Mouse (Mus musculus) myocyte (in vitro differentiated cells): ENCODE data around the gene Dnase2a. TPM values are rescaled to one million over a fixed set of nuclear protein-coding genes. Genes with fewer than 3 reads are reported as not detected.

ENCODE experiments used
- H3K27me3 ChIP-seq: one replicate; pipeline ENCODE4 v1.6.1; 2011; ENCODE audit not compliant: control insufficient read depth, insufficient read depth, insufficient read length
- H3K36me3 ChIP-seq: one replicate; pipeline ENCODE4 v1.6.1; 2011; ENCODE audit not compliant: control insufficient read depth, insufficient read depth
- H3K4me2 ChIP-seq: one replicate; pipeline ENCODE4 v1.6.1; 2011; ENCODE audit warnings: low read depth, control low read depth
- H3K4me3 ChIP-seq: one replicate; pipeline ENCODE4 v1.5.1; 2011; ENCODE audit warnings: mild to moderate bottlenecking, control low read depth, moderate library complexity
- H3K79me2 ChIP-seq: one replicate; pipeline ENCODE4 v1.6.1; 2011; ENCODE audit not compliant: control insufficient read depth, insufficient read depth
- H3ac ChIP-seq: one replicate; pipeline ENCODE4 v1.6.1; 2011; ENCODE audit not compliant: control insufficient read depth, insufficient read length
- CEBPB ChIP-seq: IDR thresholded peaks from 2 replicates; pipeline ENCODE4 v1.6.1; 2011; ENCODE audit warnings: mild to moderate bottlenecking, moderate library complexity; ENCODE audit not compliant: poor library complexity, insufficient read depth, severe bottlenecking
- E2F4 ChIP-seq: IDR thresholded peaks from one replicate; pipeline ENCODE4 v1.6.1; 2011; ENCODE audit warnings: mild to moderate bottlenecking, control low read depth, moderate library complexity; ENCODE audit not compliant: insufficient read depth
- MAX ChIP-seq: IDR thresholded peaks from one replicate; pipeline ENCODE4 v1.6.1; 2011; ENCODE audit warnings: low read depth, mild to moderate bottlenecking, control low read depth
- MYOD1 ChIP-seq, 3 experiments: IDR thresholded peaks; one replicate each; pipeline ENCODE4 v1.6.1; 2011; ENCODE audit warnings: control low read depth in 2 of 3, low read depth in 2 of 3, mild to moderate bottlenecking in 2 of 3, moderate library complexity in 1 of 3; ENCODE audit not compliant: insufficient read length in 2 of 3, control insufficient read depth in 1 of 3
- MYOG ChIP-seq, 3 experiments: IDR thresholded peaks; one replicate each; pipeline ENCODE4 v1.6.1; 2011; ENCODE audit warnings: control low read depth in 2 of 3, low read depth in 2 of 3, mild to moderate bottlenecking in 2 of 3; ENCODE audit not compliant: insufficient read length in 2 of 3, control insufficient read depth in 1 of 3, insufficient read depth in 1 of 3
- POLR2A ChIP-seq: IDR thresholded peaks from one replicate; pipeline ENCODE4 v1.6.1; 2011; ENCODE audit warnings: low read depth, mild to moderate bottlenecking, control low read depth, moderate library complexity; ENCODE audit not compliant: insufficient read length
- POLR2AphosphoS2 ChIP-seq: IDR thresholded peaks from one replicate; pipeline ENCODE4 v1.6.1; 2011; ENCODE audit warnings: low read depth, control low read depth; ENCODE audit not compliant: insufficient read length
- REST ChIP-seq: IDR thresholded peaks from one replicate; pipeline ENCODE4 v1.6.1; 2011; ENCODE audit warnings: mild to moderate bottlenecking, control low read depth, moderate library complexity; ENCODE audit not compliant: insufficient read depth, insufficient read length
- SRF ChIP-seq: IDR thresholded peaks from one replicate; pipeline ENCODE4 v1.6.1; 2011; ENCODE audit warnings: low read depth; ENCODE audit not compliant: control insufficient read depth, insufficient read length
- TCF12 ChIP-seq: IDR thresholded peaks from one replicate; pipeline ENCODE4 v1.6.1; 2011; ENCODE audit warnings: mild to moderate bottlenecking, control low read depth; ENCODE audit not compliant: poor library complexity, insufficient read depth, severe bottlenecking
- TCF3 ChIP-seq: IDR thresholded peaks from one replicate; pipeline ENCODE4 v1.6.1; 2011; ENCODE audit warnings: low read depth, control low read depth; ENCODE audit not compliant: insufficient read length
- USF1 ChIP-seq: IDR thresholded peaks from one replicate; pipeline ENCODE4 v1.6.1; 2011; ENCODE audit warnings: low read depth, mild to moderate bottlenecking, control low read depth, moderate library complexity
- polyA plus RNA-seq: library from polyadenylated mRNA; unstranded; fragments of >200 nt; fragmentation: generic; extraction: Trizol; gene quantifications from one replicate; pipeline ENCODE4 v1.2.1, GENCODE M21; 2012; ENCODE audit warnings: missing spikeins

The Dnase2a gene
- polyA plus RNA-seq, 1 experiment, result 9.2 TPM

DNA sequence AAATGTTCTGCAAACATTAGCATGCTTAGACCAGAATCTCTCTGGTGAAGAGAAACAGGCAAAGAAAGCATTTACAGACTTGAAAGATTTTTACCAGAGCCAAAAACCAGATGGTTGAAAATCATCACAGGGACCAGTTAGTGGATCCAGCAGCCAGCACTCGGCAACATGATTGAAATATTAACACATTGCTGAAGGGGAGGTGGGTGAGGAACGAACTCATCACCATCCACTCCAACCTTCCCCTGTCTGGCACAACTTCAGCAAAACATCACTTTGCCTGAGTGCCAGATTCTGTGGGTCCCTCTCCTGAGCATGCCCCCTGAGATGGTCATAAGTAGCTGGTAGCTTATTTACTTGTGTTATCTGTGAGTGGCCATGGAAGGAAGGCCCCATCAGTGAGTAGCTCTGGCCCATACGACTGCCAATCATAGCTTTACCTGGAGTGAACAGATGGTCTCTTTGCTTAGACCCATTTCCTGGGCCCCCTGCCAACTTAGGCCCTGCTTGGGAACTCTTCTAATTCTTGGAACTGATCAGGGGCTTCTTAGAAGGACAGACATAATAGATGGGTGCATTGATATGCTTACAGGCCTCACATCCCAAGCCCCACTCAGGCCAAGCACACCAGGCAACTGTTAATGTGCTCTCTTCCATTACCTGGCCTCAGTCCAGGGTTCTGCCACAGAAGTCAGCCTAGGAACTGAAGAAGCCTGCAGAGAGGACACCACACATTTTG, 30.9 kb upstream of the Dnase2a start:
- Histone ChIP-seq H3ac (no peak overlapping the region), H3K36me3 (no peaks in the 10 kb centered on the region), H3K4me2 (no peak overlapping the region), H3K27me3 (no peaks in the 10 kb centered on the region), H3K79me2 (no peaks in the 10 kb centered on the region), H3K4me3 (no peak overlapping the region)
- no peak for TF ChIP-seq CEBPB
- no peak for TF ChIP-seq MAX
- no peak for TF ChIP-seq MYOD1 (IDR thresholded peaks at IDR 0.05; ENCODE audit: control insufficient read depth in 1 of 3, insufficient read length in 2 of 3, low read depth in 2 of 3)
- TF ChIP-seq USF1, result no peak
- no peak for TF ChIP-seq SRF
- TF ChIP-seq MYOG (IDR thresholded peaks at IDR 0.05; ENCODE audit: control insufficient read depth in 1 of 3, insufficient read depth in 1 of 3, insufficient read length in 2 of 3, low read depth in 2 of 3), result no peak
- TF ChIP-seq REST, result no peak
- no peak for TF ChIP-seq TCF3
- no peak for TF ChIP-seq E2F4
- no peak for TF ChIP-seq POLR2AphosphoS2
- no peak for TF ChIP-seq TCF12
- no peak for TF ChIP-seq POLR2A

DNA sequence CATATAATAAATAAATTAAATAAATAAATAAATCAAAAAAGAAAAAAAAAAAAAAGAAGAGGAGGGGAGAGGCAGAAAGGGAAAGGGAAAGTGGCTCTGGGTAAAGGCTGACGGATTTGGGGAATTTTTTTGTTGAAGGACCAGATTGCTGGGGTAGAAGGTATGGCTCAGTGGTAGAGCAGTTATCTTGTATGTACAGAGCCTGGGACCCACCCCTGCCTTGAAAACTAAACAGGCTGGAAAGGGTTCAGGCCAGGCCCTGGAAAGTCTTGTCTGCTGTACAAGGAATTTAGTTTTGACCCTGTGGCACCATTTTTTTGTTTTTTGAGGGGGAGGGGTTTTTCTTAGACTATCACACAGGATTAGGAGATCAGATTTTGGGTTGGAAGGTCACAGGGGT, 29.4 kb upstream of the Dnase2a start:
- Histone ChIP-seq H3K36me3 (no peaks in the 10 kb centered on the region), H3K79me2 (no peaks in the 10 kb centered on the region), H3K4me2 (no peak overlapping the region), H3K27me3 (no peaks in the 10 kb centered on the region), H3ac (no peak overlapping the region), H3K4me3 (no peak overlapping the region)
- TF ChIP-seq TCF3 (no peak), MYOD1 (IDR thresholded peaks at IDR 0.05; ENCODE audit: control insufficient read depth in 1 of 3, insufficient read length in 2 of 3, low read depth in 2 of 3) (no peak), TCF12 (no peak), REST (no peak), POLR2A (no peak), POLR2AphosphoS2 (no peak), MYOG (IDR thresholded peaks at IDR 0.05; ENCODE audit: control insufficient read depth in 1 of 3, insufficient read depth in 1 of 3, insufficient read length in 2 of 3, low read depth in 2 of 3) (no peak), CEBPB (no peak), E2F4 (no peak), USF1 (no peak), SRF (no peak), MAX (no peak)

DNA sequence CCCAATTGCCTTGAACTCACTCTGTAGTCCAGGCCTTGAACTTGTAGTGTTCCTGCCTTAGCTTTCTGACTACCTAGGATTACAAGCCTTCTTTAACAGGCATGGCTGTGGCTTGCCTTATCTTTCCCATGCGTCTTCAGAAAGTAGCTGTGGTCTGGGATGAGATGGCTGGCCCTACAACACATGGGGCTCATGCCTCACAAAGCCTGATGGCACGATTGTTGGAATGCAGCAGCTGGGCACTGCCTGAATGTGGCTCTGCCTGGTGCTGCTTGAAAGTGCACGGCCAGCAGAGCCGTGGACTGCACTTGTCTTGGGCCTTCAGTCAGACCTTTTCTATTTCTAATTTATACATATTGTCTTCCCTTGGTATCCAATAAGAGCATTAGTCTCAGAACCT, 23.6 kb upstream of the Dnase2a start:
- no peaks in the 10 kb centered on the region for H3K36me3 ChIP-seq
- no peaks in the 10 kb centered on the region for H3K79me2 ChIP-seq
- TF ChIP-seq REST (no peak), CEBPB (no peak), TCF12 (peak; percentile 34), MYOD1 (IDR thresholded peaks at IDR 0.05; ENCODE audit: control insufficient read depth in 1 of 3, insufficient read length in 2 of 3, low read depth in 2 of 3) (peak in 2 of 3 experiments; percentile 75 to 82), TCF3 (peak; percentile 43), MYOG (IDR thresholded peaks at IDR 0.05; ENCODE audit: control insufficient read depth in 1 of 3, insufficient read depth in 1 of 3, insufficient read length in 2 of 3, low read depth in 2 of 3) (peak; percentile 84 to 96 (median 85))
- H3K4me3 ChIP-seq, result no peak overlapping the region
- H3K27me3 ChIP-seq, result no peaks in the 10 kb centered on the region
- H3K4me2 ChIP-seq, result no peak overlapping the region
- H3ac ChIP-seq, result no peak overlapping the region

DNA sequence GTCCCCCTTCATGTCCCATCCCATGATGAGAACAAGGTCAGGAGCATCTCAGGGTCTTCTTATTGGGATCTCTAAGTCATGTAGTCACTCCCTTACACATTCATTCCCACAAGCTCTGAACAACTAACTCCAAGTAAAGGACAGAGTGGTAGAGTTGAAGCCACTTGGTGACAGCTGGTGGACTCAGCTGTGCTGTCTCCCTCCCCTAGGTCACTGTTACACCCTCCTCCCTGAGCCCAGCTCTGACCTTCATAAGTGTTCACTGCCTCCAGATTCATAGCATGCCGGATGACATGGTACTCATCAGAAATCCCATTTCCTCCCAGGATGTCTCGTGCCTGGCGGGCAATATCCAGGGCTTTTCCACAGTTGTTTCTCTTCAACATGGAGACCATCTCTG, 20.1 kb upstream of the Dnase2a start:
- Histone ChIP-seq H3K4me3 (no peak overlapping the region), H3K79me2 (no peaks in the 10 kb centered on the region), H3K4me2 (no peak overlapping the region), H3K36me3 (no peaks in the 10 kb centered on the region), H3K27me3 (no peaks in the 10 kb centered on the region), H3ac (no peak overlapping the region)
- TF ChIP-seq SRF (no peak), MAX (no peak), POLR2A (no peak), E2F4 (no peak), MYOD1 (IDR thresholded peaks at IDR 0.05; ENCODE audit: control insufficient read depth in 1 of 3, insufficient read length in 2 of 3, low read depth in 2 of 3) (peak in 2 of 3 experiments; percentile 62 to 74), CEBPB (no peak), MYOG (IDR thresholded peaks at IDR 0.05; ENCODE audit: control insufficient read depth in 1 of 3, insufficient read depth in 1 of 3, insufficient read length in 2 of 3, low read depth in 2 of 3) (peak; percentile 27 to 85 (median 78)), TCF3 (peak; percentile 20)

DNA sequence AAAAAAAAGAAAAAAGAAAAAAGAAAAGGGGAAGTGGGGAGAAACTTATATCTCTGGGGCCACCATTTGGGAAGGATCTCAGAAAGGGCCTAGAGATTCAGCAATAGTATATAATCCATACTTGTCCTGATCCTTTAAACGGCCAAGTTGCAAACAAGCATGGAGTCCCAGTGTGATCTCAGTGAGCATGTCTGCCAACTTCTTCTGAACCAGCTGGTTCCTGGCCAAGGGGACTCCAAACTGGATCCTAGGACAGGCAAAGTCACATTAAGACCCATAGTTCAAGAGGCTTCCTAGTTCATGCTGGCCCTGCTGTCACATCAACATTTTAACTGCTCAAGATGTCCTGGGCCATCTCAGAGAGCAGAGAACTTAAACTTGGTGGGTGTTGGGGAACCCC, 19.2 kb upstream of the Dnase2a start:
- no peak for TF ChIP-seq MAX
- TF ChIP-seq REST, result no peak
- TF ChIP-seq MYOD1 (IDR thresholded peaks at IDR 0.05; ENCODE audit: control insufficient read depth in 1 of 3, insufficient read length in 2 of 3, low read depth in 2 of 3), result no peak
- TF ChIP-seq POLR2AphosphoS2, result no peak
- Histone ChIP-seq H3K4me2 (no peak overlapping the region), H3K27me3 (no peaks in the 10 kb centered on the region), H3K4me3 (no peak overlapping the region), H3K79me2 (no peaks in the 10 kb centered on the region), H3ac (no peak overlapping the region), H3K36me3 (no peaks in the 10 kb centered on the region)
